Mouse (Mus musculus): ENCODE results near the gene Ncor2. TPM values are rescaled to one million over a fixed set of nuclear protein-coding genes. Genes with fewer than 3 reads are reported as not detected.

The Ncor2 gene
- total RNA-seq, 2 experiments from 2014 or later = 104 to 112 TPM

GRCm38 (mm10) chr5:125127426-125127825 lies 51.6 kb downstream of the Ncor2 start:
- no peak for DNase-seq

- DNase-seq = no peak
These were observed 53.0 kb downstream of the Ncor2 start for GRCm38 (mm10) chr5:125125966-125126464.

GRCm38 (mm10) chr5:125125219-125125618 lies 53.8 kb downstream of the Ncor2 start:
- no peak for DNase-seq

GRCm38 (mm10) chr5:125124002-125124401 lies 55.0 kb downstream of the Ncor2 start:
- DNase-seq = no peak

GRCm38 (mm10) chr5:125123206-125123605 lies 55.8 kb downstream of the Ncor2 start:
- DNase-seq = peak; percentile 49

GRCm38 (mm10) chr5:125122546-125122945 lies 56.5 kb downstream of the Ncor2 start:
- DNase-seq = no peak

- DNase-seq = no peak
These were observed 57.0 kb downstream of the Ncor2 start for GRCm38 (mm10) chr5:125122049-125122448.

GRCm38 (mm10) chr5:125120517-125121303 lies 58.3 kb downstream of the Ncor2 start:
- DNase-seq = no peak

GRCm38 (mm10) chr5:125117238-125117637 lies 61.8 kb downstream of the Ncor2 start:
- DNase-seq = no peak

GRCm38 (mm10) chr5:125113029-125113428 lies 66.0 kb downstream of the Ncor2 start:
- DNase-seq = peak; percentile 33

GRCm38 (mm10) chr5:125112588-125112987 lies 66.4 kb downstream of the Ncor2 start:
- no peak for DNase-seq

GRCm38 (mm10) chr5:125111137-125111536 lies 67.9 kb downstream of the Ncor2 start:
- peak; percentile 69 for DNase-seq

- DNase-seq = no peak
These were observed 68.3 kb downstream of the Ncor2 start for GRCm38 (mm10) chr5:125110722-125111121.

- DNase-seq = no peak
These were observed 68.8 kb downstream of the Ncor2 start for GRCm38 (mm10) chr5:125110196-125110595.

GRCm38 (mm10) chr5:125107011-125107651 lies 71.9 kb downstream of the Ncor2 start:
- peak; percentile 81 for DNase-seq

GRCm38 (mm10) chr5:125106191-125106590 lies 72.8 kb downstream of the Ncor2 start:
- peak; percentile 52 for DNase-seq

- DNase-seq = no peak
These were observed 74.2 kb downstream of the Ncor2 start for GRCm38 (mm10) chr5:125104841-125105240.

- DNase-seq = no peak
These were observed 75.6 kb downstream of the Ncor2 start for GRCm38 (mm10) chr5:125103396-125103795.

- DNase-seq = peak; percentile 33
These were observed 76.1 kb downstream of the Ncor2 start for GRCm38 (mm10) chr5:125102907-125103306.

- DNase-seq = no peak
These were observed 76.7 kb downstream of the Ncor2 start for GRCm38 (mm10) chr5:125102352-125102751.

- DNase-seq = no peak
These were observed 79.2 kb downstream of the Ncor2 start for GRCm38 (mm10) chr5:125099785-125100350.

- no peak for DNase-seq
These were observed 80.3 kb downstream of the Ncor2 start for GRCm38 (mm10) chr5:125098692-125099091.

- DNase-seq = no peak
These were observed 82.7 kb downstream of the Ncor2 start for GRCm38 (mm10) chr5:125096368-125096767.
